Mouse (Mus musculus): ENCODE results near the gene Fbxl16.

DNA sequence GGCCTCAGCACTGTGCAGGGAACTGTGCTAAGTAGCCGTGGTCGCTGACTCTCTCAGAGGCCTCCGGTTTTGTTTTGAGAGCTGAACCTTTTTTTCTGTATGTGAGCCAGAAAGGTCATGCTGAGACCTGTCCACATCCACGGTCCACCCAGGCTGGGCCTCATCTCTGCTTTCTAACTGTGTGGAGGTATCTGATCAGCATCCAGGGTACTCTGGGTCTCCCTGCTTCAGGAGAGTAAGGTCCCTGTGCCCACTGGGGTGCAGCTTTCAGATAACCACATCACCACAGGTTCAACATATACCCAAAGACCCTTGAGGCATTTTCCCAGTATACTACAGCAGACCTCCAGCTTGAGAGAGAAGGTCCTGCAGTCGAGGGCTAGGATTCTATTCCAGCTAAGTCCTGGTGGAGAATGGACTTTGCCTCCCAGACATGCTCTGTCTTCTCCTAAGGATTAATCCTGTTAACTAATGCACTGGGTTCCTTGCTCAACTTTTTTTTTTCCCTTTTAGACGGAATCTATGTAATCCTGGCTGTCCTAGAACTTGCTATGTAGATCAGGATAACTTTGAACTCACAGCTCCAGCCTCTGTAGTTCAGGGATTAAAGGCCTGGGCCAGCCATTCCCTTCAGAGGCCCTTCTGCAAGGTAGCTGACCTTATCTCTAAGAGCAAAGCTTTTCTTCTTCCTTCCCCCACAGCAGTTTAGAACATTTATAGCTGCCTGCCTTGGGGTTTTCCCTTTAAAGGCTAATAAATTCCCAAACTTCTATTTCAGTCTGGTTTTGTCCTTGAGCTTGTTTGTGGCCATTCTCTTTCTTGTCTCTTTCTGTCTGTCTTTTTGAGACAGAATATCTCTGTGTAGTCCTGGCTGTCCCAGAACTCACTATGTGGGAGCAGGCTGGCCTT is 53.1 kb downstream of the Fbxl16 start:
- TF ChIP-seq CTCF (IDR thresholded peaks at IDR 0.05; ENCODE audit: low read depth, low read length): no peak
- TF ChIP-seq POLR2A (IDR thresholded peaks at IDR 0.05; ENCODE audit: insufficient read depth, low read length): no peak
- no peak for TF ChIP-seq EP300 (IDR thresholded peaks at IDR 0.05; ENCODE audit: insufficient read depth, low read depth, low read length)
